Mouse (Mus musculus): ENCODE measurements around the gene Actn1. TPM values are rescaled to one million over a fixed set of nuclear protein-coding genes. Genes with fewer than 3 reads are reported as not detected.

Actn1 gene
- polyA plus RNA-seq, 1 experiment from 2014 or later = 7.7 TPM

- no peak for DNase-seq
- no peaks in the 10 kb centered on the region for H3K27me3 ChIP-seq (ENCODE audit: insufficient read depth, low read length)
- H3K9ac ChIP-seq (replicated peaks) = no peak overlapping the region
- ATAC-seq = no peak
- TF ChIP-seq EP300 (IDR thresholded peaks at IDR 0.05; ENCODE audit: low read depth) = no peak
- TF ChIP-seq CTCF (IDR thresholded peaks at IDR 0.05; ENCODE audit: low read depth) = no peak
- H3K9me3 ChIP-seq (ENCODE audit: low read length) = no peaks in the 10 kb centered on the region
- peaks cover 49% of the 10 kb centered on the region for H3K36me3 ChIP-seq (replicated peaks; ENCODE audit: insufficient read depth, low read length)
- 80% methylated on average over 6 of the region's 6 CpGs for WGBS (ENCODE audit: insufficient replicate concordance)
- no peak overlapping the region for H3K4me2 ChIP-seq (ENCODE audit: low read depth, low read length)
- no peak overlapping the region for H3K27ac ChIP-seq (ENCODE audit: low read depth)
- no peak overlapping the region for H3K4me3 ChIP-seq (ENCODE audit: low read depth, low read length)
- no peaks in the 10 kb centered on the region for H3K4me1 ChIP-seq (ENCODE audit: insufficient read depth)
Measured at GRCm38 (mm10) chr12:80191371-80191770, 68.8 kb downstream of the Actn1 start.

DNA sequence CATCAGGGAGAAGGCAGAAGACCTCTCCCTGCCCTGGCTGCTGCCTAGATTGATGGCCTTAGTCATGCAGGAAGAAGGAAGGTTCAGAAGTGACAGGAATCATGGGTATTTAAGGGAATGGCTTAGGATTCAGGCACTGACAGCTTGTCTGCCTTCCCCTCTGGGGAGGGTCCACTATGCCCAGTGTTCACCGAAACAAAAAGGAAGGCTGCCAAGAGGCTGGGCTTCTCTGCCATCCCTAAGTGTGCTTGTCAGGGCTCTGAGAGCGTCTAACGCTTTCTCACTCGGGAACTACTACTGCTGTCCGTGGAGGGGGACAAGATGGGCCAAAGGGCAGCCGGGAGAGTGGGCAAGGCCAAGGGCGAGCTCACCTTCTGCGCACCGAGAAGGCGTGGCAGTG is 69.3 kb downstream of the Actn1 start:
- Histone ChIP-seq H3K9ac (replicated peaks) (no peak overlapping the region), H3K27me3 (ENCODE audit: insufficient read depth, low read length) (no peaks in the 10 kb centered on the region), H3K4me1 (ENCODE audit: insufficient read depth) (no peaks in the 10 kb centered on the region), H3K4me2 (ENCODE audit: low read depth, low read length) (no peak overlapping the region), H3K36me3 (replicated peaks; ENCODE audit: insufficient read depth, low read length) (peaks cover 48% of the 10 kb centered on the region), H3K4me3 (ENCODE audit: low read depth, low read length) (no peak overlapping the region), H3K27ac (ENCODE audit: low read depth) (no peak overlapping the region), H3K9me3 (ENCODE audit: low read length) (no peaks in the 10 kb centered on the region)
- 90% methylated on average over 10 of the region's 10 CpGs for WGBS (ENCODE audit: insufficient replicate concordance)
- DNase-seq (no peak), ATAC-seq (no peak)
- TF ChIP-seq EP300 (IDR thresholded peaks at IDR 0.05; ENCODE audit: low read depth) (no peak), CTCF (IDR thresholded peaks at IDR 0.05; ENCODE audit: low read depth) (no peak)

DNA sequence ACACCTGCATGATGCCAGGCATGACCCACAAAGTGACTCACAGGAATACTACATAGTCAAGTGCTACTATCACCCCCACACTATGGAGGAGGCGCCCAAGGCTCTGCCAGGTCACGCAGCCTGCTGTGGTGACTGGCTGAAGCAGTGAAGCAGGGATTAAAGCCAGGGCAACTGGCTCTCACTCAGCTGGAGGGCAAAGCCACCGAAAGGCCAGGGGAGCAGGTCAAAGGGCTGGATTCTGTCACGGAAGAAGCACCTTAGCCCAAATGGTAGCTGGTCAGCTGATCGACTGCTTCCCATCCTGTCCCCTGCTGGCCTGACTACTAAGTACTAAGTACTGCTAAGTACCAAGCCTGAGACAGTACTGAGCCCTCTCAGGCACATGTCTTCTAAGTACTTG is 76.1 kb downstream of the Actn1 start:
- H3K9me3 ChIP-seq (ENCODE audit: low read length) = no peaks in the 10 kb centered on the region
- ATAC-seq = no peak
- no peak overlapping the region for H3K9ac ChIP-seq (replicated peaks)
- no peaks in the 10 kb centered on the region for H3K4me1 ChIP-seq (ENCODE audit: insufficient read depth)
- WGBS (ENCODE audit: insufficient replicate concordance) = 91% methylated on average over 5 of the region's 5 CpGs
- H3K36me3 ChIP-seq (replicated peaks; ENCODE audit: insufficient read depth, low read length) = peaks cover 56% of the 10 kb centered on the region
- no peak for TF ChIP-seq CTCF (IDR thresholded peaks at IDR 0.05; ENCODE audit: low read depth)
- no peak for TF ChIP-seq EP300 (IDR thresholded peaks at IDR 0.05; ENCODE audit: low read depth)
- no peak overlapping the region for H3K27ac ChIP-seq (ENCODE audit: low read depth)
- no peaks in the 10 kb centered on the region for H3K27me3 ChIP-seq (ENCODE audit: insufficient read depth, low read length)
- no peak overlapping the region for H3K4me3 ChIP-seq (ENCODE audit: low read depth, low read length)
- DNase-seq = no peak
- no peak overlapping the region for H3K4me2 ChIP-seq (ENCODE audit: low read depth, low read length)

- DNase-seq = no peak
- H3K36me3 ChIP-seq (replicated peaks; ENCODE audit: insufficient read depth, low read length) = peaks cover 43% of the 10 kb centered on the region
Measured at GRCm38 (mm10) chr12:80181831-80182230, 78.3 kb downstream of the Actn1 start.

GRCm38 (mm10) chr12:80178035-80178434 is 82.1 kb downstream of the Actn1 start:
- Histone ChIP-seq H3K4me1 (ENCODE audit: insufficient read depth) (no peaks in the 10 kb centered on the region), H3K4me3 (ENCODE audit: low read depth, low read length) (no peak overlapping the region), H3K36me3 (replicated peaks; ENCODE audit: insufficient read depth, low read length) (peaks cover 38% of the 10 kb centered on the region), H3K27ac (ENCODE audit: low read depth) (no peak overlapping the region), H3K9ac (replicated peaks) (no peak overlapping the region), H3K27me3 (ENCODE audit: insufficient read depth, low read length) (no peaks in the 10 kb centered on the region), H3K9me3 (ENCODE audit: low read length) (no peaks in the 10 kb centered on the region), H3K4me2 (ENCODE audit: low read depth, low read length) (no peak overlapping the region)
- TF ChIP-seq EP300 (IDR thresholded peaks at IDR 0.05; ENCODE audit: low read depth) = no peak
- TF ChIP-seq CTCF (IDR thresholded peaks at IDR 0.05; ENCODE audit: low read depth) = no peak
- ATAC-seq (no peak), DNase-seq (no peak)
- 77% methylated on average over 10 of the region's 10 CpGs for WGBS (ENCODE audit: insufficient replicate concordance)

More at GRCm38 (mm10) chr12:80181831-80182230, 78.3 kb downstream of the Actn1 start:
- Histone ChIP-seq H3K27me3 (ENCODE audit: insufficient read depth, low read length) (no peaks in the 10 kb centered on the region), H3K4me3 (ENCODE audit: low read depth, low read length) (no peak overlapping the region), H3K27ac (ENCODE audit: low read depth) (no peak overlapping the region), H3K4me2 (ENCODE audit: low read depth, low read length) (no peak overlapping the region), H3K4me1 (ENCODE audit: insufficient read depth) (no peaks in the 10 kb centered on the region), H3K9me3 (ENCODE audit: low read length) (no peaks in the 10 kb centered on the region), H3K9ac (replicated peaks) (no peak overlapping the region)
- TF ChIP-seq CTCF (IDR thresholded peaks at IDR 0.05; ENCODE audit: low read depth) = no peak
- no peak for ATAC-seq
- WGBS (ENCODE audit: insufficient replicate concordance) = 85% methylated on average over 2 of the region's 2 CpGs

DNA sequence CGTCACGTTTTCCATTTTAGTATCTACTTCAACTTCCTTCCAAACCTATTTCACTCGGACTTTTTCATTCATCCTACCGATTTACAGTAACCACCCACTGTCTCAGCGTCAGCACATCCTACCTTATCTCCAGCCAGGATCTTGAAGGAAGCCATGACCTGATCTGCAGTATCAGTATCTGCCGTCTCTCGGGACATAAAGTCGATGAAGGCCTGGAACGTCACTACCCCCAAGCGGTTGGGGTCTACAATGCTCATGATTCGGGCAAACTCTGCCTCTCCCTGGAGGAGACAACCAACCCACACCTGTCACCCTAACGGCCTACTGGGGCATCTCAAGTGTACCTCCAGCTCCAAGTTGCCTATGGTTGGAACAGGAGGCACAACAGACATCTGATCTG is 91.4 kb downstream of the Actn1 start:
- H3K4me2 ChIP-seq (ENCODE audit: low read depth, low read length) = peak overlapping the region; percentile 58
- ATAC-seq = no peak
- no peak overlapping the region for H3K27ac ChIP-seq (ENCODE audit: low read depth)
- H3K9me3 ChIP-seq (ENCODE audit: low read length) = no peaks in the 10 kb centered on the region
- WGBS (ENCODE audit: insufficient replicate concordance) = 61% methylated on average over 12 of the region's 12 CpGs
- DNase-seq = no peak
- no peak overlapping the region for H3K9ac ChIP-seq (replicated peaks)
- TF ChIP-seq CTCF (IDR thresholded peaks at IDR 0.05; ENCODE audit: low read depth) (no peak), EP300 (IDR thresholded peaks at IDR 0.05; ENCODE audit: low read depth) (no peak)
- peaks cover 40% of the 10 kb centered on the region for H3K36me3 ChIP-seq (replicated peaks; ENCODE audit: insufficient read depth, low read length)
- peak overlapping the region; percentile 50 for H3K4me3 ChIP-seq (ENCODE audit: low read depth, low read length)
- no peaks in the 10 kb centered on the region for H3K4me1 ChIP-seq (ENCODE audit: insufficient read depth)
- no peaks in the 10 kb centered on the region for H3K27me3 ChIP-seq (ENCODE audit: insufficient read depth, low read length)

Measured in liver, postnatal 0 days (tissue).